Mouse (Mus musculus) layer of hippocampus, postnatal 10 days (tissue): Measurements from ENCODE around the gene Flnc. TPM values are rescaled to one million over a fixed set of nuclear protein-coding genes. Genes with fewer than 3 reads are reported as not detected.

Experiments used
- DNase-seq, 2 experiments: peaks; one replicate each; pipeline ENCODE4 v3.0.0; 2021; ENCODE audit warnings: low spot score in 2 of 2
- microRNA-seq, 2 experiments: library from miRNA; unstranded; fragments of <30 nt; microRNA quantifications; one replicate each; pipeline ENCODE4 v1.2.0; 2021
- total RNA-seq, 2 experiments: library from RNA; stranded (reverse); gene quantifications; 2 replicates each; pipeline ENCODE4 v1.2.3; 2021

Flnc gene
- total RNA-seq, 2 experiments from 2014 or later = 4.0 to 4.4 TPM

DNA sequence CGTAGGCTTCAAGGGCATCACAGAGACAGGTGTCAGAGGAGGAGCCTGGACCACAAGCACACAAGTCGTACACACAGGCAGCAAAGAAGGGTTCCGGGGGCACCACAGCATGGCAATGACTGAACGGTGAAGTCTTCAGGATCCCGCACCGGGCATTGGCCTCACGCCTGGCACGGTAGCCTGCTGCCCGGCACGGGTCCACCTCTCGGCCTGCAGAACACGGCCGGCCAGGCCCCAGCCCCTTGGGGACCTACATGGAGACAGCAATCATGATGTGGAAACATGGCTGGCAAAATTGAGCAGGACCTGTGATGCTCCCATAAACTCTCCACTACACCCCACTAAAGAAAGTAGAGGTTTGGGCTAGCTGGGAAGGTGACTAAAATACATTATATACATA is 49.6 kb downstream of the Flnc start:
- DNase-seq = no peak

GRCm38 (mm10) chr6:29484716-29485559 is 51.9 kb downstream of the Flnc start:
- peak; percentile 82 to 83 for DNase-seq

- no peak for DNase-seq
Observed at GRCm38 (mm10) chr6:29485951-29486350, 52.9 kb downstream of the Flnc start.

DNA sequence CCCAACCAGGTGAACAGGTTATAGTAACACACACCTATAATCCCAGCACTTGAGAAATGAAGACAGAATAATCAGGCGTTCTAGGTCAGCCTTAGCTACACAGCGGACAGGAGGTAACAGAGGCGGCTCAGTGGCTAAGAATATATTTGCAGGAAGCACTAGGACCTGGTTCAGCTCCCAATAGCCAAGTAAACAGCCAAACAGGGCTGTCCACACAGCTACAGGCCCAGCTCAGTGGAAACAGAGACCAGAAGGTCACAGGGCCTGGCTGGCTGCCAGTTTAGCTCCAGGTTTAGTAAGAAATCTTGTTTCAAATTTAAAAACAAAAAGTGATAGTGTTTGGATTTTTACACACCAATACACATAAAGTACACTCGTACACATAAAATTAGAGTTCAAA is 61.0 kb downstream of the Flnc start:
- no peak for DNase-seq

DNA sequence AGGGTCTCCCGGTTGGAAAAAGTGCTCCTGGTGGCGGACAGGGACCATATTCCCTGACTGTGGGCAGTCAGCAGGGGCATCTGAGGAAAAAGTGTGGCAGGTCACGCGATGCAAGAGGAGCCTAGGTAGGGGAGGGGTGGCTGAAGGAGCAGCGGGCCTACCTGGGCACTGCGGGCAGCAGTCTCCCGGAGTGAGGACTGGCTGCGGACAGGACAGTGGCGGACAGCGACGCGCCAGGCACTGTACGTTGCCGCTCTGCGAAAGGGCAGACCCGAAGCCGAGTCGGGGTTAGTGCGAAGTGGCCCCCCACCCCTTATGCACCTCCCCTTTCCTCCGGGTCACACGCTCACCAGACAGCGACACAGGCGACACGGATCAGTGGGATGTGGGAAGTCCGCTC is 63.2 kb downstream of the Flnc start:
- no peak for DNase-seq

GRCm38 (mm10) chr6:29497791-29498190 is 64.7 kb downstream of the Flnc start:
- DNase-seq = no peak

GRCm38 (mm10) chr6:29500177-29500576 is 67.1 kb downstream of the Flnc start:
- DNase-seq = no peak

DNA sequence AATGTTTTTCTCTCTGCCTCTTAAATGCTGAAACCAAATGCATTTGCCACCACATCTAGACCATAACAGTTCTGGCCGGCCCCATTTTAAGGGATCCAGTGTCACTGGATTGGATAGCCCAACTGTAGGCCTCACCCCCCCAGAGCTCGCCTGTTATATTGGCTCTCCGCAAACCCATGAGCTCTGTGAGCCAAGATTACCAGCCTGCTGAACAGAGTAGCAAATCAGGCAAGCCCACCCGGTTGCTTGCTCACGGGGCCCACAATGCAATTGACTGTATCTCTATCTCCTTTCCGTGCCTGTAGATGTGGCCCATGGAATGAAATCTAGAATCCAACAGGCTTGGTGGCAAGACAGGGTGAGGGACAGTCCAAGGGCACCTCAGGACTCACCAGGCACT is 67.8 kb downstream of the Flnc start:
- no peak for DNase-seq

DNA sequence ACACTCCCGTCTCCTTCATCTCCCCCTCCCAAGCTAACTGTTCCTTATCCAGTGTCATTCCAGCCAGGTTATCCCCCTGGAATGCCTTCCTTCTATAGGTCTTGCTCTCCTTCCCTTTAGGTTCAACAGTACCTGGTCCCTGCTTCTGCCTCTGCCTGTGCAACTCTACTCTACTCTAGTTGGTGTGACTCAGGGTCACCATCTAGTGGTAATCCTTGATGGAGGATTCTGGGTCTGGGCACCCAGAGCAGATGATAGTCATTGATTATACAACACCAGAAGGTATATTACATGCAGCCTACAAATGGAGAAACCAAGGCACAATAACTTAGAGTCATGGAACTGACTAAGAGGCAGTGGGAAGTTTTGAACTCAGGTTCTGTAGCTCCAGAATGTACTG is 68.5 kb downstream of the Flnc start:
- no peak for DNase-seq

- DNase-seq = no peak
Observed at GRCm38 (mm10) chr6:29505493-29505892, 72.4 kb downstream of the Flnc start.

GRCm38 (mm10) chr6:29506834-29507233 is 73.8 kb downstream of the Flnc start:
- DNase-seq = no peak

DNA sequence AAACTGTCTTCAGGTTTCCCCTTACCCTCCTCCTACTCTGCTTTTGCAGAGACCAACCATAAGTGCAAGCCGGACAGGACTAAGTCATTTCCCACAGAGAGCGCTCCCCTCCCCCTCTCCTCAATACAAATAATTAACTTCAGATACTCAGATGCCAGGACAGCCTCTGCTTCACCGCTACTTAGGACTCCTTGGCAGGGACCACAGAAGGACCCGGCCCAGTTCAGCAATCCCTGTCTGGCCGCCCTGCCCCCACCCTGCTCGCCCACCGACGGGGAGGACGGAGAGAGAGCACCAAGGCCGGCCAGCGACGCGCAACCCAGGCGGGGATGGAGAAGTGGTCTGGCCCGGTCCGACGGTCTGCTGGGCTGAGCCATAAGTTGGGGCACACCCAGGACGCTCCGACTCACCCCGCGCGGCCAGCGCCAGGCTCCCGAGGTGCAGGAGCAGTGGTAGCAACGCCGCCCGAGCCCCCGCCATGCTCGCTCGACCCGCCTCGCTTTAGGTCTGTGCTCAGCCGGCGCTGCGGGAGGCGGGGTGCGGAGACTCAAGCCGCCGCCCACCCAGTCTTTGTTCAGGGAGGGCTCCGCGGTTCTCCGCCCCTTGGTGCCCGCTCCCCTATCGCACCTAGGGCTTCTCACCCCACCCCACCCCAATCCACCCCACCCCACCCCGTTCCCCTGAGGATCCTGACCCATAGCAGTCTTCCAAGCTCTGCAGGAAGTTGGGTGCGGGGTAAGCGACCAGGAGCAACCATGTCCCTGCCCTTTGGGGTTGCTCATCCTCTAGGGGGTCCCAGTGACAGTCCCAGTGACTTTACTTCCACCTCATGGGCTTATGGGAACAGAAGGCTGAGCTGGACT is 74.6 kb downstream of the Flnc start, which contains the start of gene Kcp:
Gene Kcp, minus strand, starts transcription at position 506 of the 863 bp plus-strand sequence.
- DNase-seq = no peak

GRCm38 (mm10) chr6:29509086-29509485 is 76.0 kb downstream of the Flnc start:
- DNase-seq = no peak

Small RNAs within 50 kb of the gene (microRNA-seq; reads per million reads assigned to microRNA genes)
- gene Gm26220 = 0.22 to 0.78 reads per million in 2 experiments
- 0 reads per million in 2 experiments for gene Gm44354

Other genes starting within 250 kb of the Flnc start
- 10 to 100 TPM; 84.5 to 87.2 TPM for gene Impdh1, start 216.9 kb upstream of the Flnc start, total RNA-seq
- gene Hilpda, start 160.8 kb upstream of the Flnc start, total RNA-seq = 1 to 10 TPM; 7.3 to 7.6 TPM
- gene Fam71f2, start 153.7 kb upstream of the Flnc start, total RNA-seq = not detected
- gene Fam71f1, start 114.1 kb upstream of the Flnc start, total RNA-seq = not detected
- gene Calu, start 85.2 kb upstream of the Flnc start, total RNA-seq = 100 to 1,000 TPM; 105 to 109 TPM
- 1 to 10 TPM in 1 of 2 experiments, under 1 TPM in 1; 0.54 to 1.1 TPM for gene Opn1sw, start 44.8 kb upstream of the Flnc start, total RNA-seq
- gene Ccdc136, start 36.9 kb upstream of the Flnc start, total RNA-seq = 10 to 100 TPM; 60.7 to 66.7 TPM
- 100 to 1,000 TPM; 221 to 225 TPM for gene Atp6v1f, start 34.5 kb downstream of the Flnc start, total RNA-seq
- gene Atp6v1fnb, start 38.2 kb downstream of the Flnc start, total RNA-seq = not detected
- gene Kcp, start 74.7 kb downstream of the Flnc start, total RNA-seq = 10 to 100 TPM; 10.0 to 14.4 TPM
- 1 to 10 TPM; 3.1 to 3.4 TPM for gene Irf5, start 93.4 kb downstream of the Flnc start, total RNA-seq
- 10 to 100 TPM; 71.5 to 72.2 TPM for gene Tnpo3, start 176.6 kb downstream of the Flnc start, total RNA-seq